Mouse (Mus musculus): Measurements from ENCODE around the gene Cacna2d3.

Gene Cacna2d3

DNA sequence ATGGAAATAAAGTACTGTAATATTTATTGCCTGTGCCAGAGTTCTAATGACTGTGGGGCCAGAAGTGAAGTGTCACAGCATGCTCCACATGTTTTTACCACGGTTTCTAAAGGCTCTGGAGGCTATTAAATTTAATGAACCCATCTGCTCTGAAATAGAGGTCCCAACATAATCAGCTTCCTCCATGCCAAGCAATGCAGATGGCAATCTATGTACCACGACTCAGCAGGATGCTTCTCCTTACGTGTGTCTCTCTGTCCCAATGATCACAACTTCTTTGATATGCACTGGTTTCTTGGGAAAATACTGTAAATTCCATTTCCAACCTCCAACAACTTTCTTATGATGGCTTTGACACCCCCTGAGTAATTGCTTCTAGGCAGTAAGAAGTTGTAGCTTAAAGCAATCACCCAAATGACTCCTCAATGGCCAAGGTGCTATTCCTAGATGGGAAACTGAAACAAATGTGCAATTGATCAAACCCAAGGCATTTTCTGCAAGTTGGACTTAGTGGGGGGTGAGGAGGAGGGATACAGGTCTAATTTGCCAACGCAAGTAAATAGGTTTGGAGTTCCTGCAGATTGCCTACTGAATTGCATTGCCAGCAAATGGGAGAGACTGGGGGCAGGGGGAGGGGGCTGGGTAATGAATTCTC lies 557.5 kb downstream of the Cacna2d3 start:
- DNase-seq (ENCODE audit: low spot score in 2 of 2): no peak

DNA sequence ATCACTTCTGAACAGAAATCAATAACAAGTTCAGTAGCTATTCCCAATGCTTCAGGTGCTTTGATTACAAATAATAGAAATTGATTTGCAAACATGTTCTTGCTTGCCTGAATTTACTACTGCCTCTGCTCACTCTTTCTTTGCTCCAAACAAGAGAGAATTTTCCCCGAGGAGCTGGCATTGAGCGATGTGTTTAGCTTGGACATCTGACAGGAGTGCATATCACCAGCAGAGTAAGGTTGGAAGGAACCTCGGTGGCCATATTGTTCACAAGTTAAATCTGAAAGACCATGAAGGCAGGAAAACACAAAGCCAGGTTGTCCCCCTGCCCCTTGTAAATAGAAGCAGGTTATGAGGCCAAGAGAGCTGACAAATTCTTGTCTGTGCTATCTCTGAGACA lies 561.9 kb downstream of the Cacna2d3 start:
- no peak for DNase-seq (ENCODE audit: low spot score in 2 of 2)

DNA sequence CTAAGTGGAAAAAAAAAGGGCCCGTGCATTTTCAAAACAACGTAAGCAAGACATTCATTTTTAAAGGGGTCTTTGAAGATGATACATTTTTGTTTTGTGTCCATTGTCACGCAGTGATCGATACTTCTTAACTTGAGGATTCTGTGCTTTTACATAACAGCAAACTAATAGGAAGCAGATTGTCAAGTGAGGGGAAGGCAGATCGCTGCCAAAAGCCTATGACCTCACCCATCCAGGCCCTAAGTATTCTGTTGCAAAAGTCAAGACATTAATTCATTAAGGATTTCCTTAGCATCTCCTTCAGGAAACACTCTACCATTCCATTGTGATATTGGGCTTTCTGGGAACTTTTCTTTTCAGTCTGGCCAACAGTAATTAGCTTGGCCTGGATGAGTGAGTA lies 564.6 kb downstream of the Cacna2d3 start:
- no peak for DNase-seq (ENCODE audit: low spot score in 2 of 2)

DNA sequence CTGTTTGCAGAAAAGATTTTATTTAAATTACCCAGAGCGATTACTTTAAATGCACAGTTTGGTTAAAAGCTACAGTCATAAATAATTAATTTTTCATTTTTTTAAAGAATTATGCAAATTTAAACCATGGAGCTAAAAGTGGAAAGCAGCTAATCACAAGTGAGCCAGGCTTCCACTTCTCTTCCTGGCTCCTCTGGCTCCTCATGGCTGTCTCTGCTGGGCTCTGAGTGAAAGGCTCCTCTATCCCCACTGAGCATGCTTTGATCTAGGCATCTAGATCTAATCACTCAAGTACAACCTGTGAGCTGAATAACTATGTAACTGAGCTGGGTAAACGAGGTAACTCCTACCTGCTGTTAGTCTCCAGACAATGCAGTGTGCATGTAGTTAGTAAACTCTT lies 577.5 kb downstream of the Cacna2d3 start:
- DNase-seq (ENCODE audit: low spot score in 2 of 2): no peak

DNA sequence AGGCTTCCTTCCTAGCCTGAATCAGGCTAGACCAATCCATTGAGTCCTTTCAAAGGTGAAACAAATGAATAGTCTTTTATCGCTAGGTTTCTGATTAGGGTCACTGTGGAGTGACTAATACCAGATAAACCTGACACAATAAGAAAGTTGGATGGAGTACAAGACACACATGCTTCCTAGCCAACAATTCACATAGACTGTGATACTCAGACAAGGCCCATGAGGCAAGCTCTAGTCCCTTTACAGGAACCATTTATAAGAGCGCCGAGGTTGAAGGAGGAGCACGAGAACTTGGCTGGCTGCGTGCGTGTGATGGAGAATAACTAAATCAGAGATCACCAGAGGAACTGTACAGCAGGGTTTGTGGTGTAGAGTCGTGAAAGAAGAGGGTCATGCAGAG lies 584.0 kb downstream of the Cacna2d3 start:
- no peak for DNase-seq (ENCODE audit: low spot score in 2 of 2)

DNA sequence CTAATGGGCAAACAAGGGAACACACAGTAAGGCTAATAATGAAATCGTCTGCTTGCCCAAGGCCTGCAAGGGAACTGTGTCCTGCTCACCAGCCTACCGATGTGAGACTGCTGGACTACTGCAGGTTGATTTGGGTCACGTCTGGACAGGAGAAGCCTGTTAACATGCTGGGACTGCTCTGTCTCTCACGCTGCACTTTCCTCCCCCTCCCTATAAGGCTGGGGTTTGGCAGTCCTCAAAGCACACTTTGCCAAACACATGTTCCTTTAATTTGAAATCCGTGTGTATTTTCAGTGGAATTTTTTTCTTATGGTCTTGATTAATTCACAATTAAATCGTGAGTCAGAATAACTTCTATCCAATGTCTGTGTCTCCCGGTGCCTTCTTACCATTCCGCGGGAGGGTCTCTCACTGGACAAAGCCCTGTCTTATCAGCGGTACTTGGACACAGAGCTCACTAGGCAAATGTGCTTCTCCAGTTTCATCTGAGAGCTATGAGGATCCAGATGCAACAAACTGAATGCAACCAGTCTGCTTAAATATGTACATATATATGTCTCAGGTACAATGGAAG lies 584.6 kb downstream of the Cacna2d3 start:
- no peak for DNase-seq (ENCODE audit: low spot score in 2 of 2)

DNA sequence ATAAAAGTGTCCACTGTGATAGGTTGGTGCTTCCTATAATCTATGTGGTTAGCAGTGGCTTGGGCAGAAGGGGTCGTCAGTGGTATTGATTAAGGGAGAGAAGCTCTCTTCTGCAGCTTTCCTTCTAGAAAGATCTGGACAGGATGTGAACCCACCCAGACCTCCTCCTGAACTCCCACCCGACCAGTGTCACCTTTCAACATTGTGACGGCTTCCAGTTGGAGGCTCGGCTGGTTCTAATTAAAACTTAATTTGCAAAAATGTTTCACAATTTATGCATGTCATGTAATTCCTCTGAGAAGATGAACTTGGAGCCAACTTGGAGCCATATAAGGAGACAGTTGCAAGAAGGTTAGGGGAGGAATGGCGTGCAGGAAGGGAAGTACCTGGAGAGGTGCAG lies 586.8 kb downstream of the Cacna2d3 start:
- no peak for DNase-seq (ENCODE audit: low spot score in 2 of 2)

DNA sequence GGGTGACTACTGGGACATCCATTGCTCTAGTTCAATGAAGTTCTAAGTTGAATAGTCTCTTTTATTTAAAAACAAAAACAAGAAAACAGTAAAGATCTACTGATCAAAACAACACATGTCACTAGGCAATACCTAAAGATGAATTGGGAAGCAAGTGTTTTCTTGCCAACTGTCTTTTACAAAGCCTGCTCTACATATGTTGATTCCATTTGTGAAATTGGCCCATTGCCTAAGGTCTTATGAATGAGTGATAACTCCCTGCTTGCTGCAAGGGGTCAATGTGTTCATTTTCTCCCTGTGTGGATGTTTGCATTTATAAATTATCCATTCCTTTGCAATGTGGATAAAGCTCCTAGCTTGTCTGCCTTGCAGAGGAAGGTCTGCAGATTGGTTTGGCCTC lies 591.2 kb downstream of the Cacna2d3 start:
- DNase-seq (ENCODE audit: low spot score in 2 of 2): no peak

DNA sequence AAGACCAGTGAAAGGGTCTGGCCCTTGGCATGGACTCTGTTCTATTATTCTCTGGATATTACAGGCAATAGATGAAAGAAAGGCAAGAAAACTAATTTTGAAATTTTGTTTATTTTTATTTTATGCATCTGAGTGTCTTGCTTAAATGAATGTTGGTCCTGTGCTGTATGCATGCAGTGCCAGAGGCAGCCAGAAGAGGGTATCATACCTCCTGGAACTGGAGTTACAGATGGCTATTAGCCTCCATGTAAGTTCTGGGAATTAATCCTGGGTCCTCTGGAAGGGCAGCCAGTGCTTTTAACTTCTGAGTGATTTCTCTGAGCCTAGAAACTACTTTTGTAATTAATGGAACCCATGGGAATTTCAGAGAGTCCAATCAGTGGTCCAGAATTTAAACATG lies 597.8 kb downstream of the Cacna2d3 start:
- DNase-seq (ENCODE audit: low spot score in 2 of 2): no peak

DNA sequence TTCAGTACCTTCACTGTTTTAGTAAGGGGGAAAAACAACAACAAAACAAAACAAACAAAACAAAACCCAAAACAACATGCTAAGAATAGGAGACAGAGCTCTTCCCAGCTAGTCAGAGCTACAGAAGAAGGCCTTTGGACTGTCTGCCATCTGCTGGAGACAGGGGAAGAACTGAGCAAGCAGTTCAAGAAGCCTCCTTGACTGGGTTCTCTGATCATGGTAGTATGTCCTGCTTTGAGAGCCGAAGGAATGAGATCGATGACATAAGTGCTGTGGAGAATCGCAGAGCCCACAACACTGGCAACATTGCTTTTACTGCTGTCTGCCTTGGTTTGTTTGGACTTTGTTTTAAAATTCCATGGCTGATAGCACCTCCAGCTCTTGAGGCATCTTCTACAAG lies 598.9 kb downstream of the Cacna2d3 start:
- DNase-seq (ENCODE audit: low spot score in 2 of 2): no peak

DNA sequence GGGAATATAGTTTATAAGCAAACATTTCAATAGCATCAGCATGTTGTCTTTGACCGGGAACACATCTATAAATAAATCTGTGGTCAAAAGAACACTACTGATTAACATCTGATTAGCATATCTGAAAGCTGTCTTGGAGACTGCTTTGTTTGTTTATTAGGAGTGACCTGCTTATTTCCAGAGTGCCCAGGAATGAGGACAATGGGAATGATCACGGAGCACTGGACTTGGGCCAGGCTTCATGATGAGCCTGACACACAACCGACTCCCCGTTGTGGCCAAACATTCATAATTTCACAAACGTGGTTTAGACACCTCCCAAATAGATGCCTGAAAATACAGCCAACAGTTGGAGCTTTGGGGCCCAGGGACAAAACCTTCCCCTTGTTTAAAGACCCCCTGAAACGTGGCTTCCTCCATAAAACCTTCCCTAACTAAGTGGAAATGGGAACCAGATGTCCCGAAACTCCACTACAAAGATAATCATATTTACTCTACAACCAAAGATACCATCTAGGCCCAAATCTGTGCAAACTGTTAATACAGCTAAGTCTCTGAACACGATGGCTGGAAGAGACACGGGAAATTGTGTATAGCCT lies 607.7 kb downstream of the Cacna2d3 start:
- DNase-seq (ENCODE audit: low spot score in 2 of 2): no peak

DNA sequence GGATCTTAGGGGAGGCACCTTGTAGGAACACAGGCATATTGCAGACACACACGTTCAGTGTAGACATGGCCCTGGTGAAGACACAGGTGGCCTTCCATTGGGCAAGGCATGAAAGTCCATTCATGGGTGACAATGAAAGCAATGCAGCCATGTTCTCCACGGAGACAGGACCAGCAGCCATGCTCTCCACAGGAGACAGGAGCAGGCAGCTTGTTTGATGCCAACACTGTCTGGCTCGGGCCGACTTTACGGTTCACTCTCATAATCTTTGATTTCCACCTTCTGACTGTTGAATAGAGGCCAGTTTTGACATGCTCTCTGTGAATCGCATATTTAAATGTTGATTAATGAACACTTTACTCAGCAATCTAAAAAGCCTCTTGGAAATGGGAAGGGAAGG lies 610.0 kb downstream of the Cacna2d3 start:
- DNase-seq (ENCODE audit: low spot score in 2 of 2): no peak

DNA sequence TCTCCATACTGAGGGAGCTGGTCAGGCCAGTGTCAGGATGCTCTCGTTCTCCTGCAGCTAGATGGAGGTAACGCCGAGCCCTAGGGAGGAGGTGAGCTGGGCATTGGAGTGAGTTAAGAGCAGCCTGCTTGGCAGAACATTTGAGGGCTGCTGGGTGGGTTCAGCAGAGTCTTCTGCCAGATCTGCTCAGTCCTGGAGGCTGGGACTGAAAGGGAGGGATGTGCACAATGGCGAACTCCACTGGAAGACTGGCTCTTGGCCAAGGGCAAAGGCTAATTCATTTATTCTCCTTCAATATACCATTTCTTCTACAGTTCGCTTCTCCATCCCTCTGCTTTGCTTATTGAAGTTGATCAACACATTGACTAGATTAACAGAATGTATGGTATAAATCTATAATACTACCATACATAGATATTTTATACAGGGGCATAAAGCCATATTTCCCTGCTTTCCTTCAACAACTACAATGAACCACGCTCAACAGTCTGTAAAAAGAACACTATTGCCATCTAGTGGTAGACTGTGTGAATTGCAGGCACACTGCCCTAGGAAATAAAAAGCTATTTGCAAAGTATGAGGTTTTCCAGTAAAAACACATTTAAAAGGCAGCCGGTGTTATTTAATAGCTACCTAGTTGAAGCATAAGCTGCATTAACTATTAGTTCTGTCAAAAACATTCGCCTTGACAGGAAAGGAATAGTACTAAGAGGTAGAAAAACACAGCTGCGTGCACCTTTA lies 611.1 kb downstream of the Cacna2d3 start:
- peak in 1 of 2 experiments; percentile 34 for DNase-seq (ENCODE audit: low spot score in 2 of 2)

DNA sequence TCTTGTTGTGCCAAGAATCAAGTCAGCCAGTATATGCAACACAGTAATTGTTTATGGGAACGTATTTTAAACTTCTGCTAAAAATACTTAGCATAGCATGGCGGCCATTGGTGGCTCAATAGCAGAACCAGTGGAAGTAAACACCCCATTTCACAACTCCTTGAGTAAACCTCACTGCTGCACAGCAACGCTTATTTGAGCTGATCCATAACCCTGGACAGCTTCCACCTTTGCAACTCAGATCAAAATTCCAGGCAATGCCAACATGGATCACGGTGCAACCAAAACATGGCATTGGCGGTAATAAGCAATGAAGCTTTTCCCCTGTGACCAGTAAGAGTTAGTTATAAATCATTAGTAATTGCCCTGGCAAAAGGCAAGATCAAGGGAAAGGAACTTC lies 614.2 kb downstream of the Cacna2d3 start:
- DNase-seq (ENCODE audit: low spot score in 2 of 2): no peak

DNA sequence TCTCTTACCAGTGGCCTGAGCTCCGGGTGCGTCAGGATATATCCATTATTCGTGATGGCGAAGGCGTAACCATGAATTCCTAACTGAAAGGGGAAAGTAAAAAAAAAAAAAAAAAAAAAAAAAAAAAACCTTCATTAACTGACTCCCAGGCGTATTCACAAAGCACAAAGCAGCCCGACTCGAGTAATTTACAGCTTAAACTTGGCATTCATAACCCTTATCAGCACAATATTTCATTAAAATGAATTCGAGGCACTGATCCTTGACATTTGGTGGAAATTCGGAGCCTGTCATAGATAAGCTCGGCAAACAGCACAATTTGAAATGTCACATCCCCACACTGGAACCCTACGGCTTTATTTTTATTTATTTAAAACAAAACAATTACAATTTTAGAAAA lies 623.9 kb downstream of the Cacna2d3 start:
- DNase-seq (ENCODE audit: low spot score in 2 of 2): no peak

DNA sequence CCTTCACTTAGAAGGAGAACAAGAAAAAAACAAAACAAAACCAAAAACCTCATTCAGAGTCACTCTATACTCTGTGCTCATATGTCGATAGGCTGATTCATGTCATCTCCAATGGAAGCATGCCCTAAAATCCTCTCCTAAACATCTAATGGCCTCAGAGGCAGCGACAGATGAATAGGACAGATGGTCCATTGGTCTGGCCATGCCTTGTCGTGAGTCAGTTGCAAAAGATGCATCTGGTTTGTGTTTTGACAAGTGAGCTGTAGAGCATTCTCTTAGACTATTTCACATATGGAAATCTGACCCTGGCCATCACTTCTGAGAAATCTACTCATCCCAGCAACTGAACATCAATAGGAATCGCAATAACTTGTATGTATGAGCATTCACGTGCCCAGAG lies 626.2 kb downstream of the Cacna2d3 start:
- no peak for DNase-seq (ENCODE audit: low spot score in 2 of 2)

DNA sequence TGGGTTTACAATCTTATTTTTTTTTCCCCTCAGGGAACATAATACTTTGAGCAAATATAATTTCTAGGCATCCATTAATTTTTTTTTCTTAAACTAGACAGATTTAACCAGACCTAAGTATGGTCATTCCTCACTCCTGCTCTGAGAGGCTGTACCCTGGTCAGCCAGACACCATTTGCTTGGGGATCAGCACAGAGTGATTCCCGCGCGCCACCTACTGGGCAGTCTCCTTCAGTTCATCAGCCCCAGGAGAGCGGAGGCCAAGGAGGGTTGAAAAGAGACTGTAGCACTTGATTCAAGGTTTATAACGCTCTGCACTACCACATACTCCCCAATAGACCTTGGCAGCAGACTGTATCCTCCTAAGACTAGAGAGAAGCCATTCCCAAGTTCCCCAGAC lies 631.6 kb downstream of the Cacna2d3 start:
- peak; percentile 71 to 75 for DNase-seq (ENCODE audit: low spot score in 2 of 2)

DNA sequence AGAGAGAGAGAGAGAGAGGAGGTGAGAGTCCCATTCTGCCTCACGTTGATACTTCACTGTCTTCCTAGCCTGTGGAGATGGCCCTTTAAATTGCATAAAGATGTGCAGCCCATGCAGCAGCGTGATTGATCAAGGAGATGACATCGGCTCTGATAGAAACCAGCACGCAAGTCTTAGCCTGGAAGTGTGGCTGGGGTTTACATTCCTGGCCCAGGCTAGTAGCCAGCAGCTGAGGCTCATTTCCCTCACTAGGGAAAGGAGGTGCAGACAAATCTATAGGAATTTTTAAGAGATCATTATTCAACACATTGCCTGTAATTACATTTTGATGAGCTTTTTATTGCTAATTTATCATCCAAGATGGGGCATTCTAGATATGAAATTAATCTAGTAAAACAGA lies 635.1 kb downstream of the Cacna2d3 start:
- DNase-seq (ENCODE audit: low spot score in 2 of 2): no peak

DNA sequence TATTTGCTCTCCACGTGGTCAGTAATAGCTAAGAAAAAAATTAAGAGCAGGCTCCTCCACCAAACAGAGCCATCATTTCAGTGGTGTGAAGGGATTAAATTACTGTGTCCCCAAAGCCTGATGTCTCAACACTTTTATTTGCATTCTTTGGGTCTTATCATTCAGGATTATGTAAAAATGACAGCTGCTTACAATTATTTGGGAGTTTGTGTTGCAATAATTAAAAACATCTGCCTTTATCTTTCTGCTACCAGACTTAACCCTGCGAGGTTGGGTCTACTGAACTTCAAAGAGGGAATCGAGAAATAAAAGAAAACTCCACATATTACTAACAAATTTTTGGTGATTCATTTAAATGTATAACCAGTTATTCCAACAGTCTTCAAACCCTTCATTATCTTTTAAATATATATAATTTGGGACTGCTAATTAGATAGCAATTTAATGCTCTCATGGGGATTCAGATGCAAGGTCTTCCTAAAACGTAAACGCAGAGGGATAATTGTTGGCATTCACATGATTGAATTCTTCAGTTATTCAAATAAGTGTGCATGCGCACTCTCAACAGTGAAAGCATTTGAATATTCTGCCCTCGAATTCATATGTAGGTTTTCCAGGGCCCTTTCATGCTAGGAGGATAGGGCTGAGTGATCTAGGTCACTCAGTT lies 636.0 kb downstream of the Cacna2d3 start:
- DNase-seq (ENCODE audit: low spot score in 2 of 2): no peak

DNA sequence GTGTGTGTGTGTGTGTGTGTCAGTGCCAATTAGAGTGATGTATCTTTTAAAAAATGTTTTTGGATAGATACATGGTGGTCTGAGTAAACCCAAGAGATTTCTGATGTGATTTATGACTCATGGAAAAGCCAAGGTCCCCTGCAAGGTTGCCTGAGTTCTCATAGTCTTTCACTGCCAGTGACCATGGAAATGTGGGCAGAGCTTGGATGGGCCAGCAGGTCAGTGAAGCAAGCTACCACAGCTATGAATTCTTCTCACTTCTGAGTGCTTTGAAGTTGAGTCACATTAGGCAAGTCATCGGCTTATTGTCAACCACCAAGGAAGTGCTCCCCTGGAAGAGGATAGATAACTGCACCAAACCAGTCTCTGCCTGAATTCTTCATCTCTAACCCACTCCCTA lies 639.5 kb downstream of the Cacna2d3 start:
- no peak for DNase-seq (ENCODE audit: low spot score in 2 of 2)

DNA sequence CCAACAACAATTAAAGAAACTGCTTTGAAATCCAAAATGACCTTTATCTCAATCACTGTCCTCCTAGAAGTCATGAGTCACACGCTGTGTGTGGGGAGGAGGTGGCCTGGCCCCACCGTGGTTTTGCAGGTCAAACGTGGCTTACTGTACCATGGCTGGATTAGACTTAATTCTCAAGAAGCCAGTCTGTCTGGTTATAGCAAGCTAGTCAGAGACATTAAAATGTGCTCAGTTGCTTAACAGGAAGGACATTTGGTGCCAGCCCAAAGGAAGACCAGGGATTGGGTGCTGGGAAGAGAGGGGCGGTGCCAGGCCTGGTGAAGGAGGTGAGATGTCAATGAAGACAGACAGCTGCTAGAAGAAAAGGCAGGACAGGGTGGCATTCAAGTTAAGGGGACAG lies 641.0 kb downstream of the Cacna2d3 start:
- DNase-seq (ENCODE audit: low spot score in 2 of 2): no peak

DNA sequence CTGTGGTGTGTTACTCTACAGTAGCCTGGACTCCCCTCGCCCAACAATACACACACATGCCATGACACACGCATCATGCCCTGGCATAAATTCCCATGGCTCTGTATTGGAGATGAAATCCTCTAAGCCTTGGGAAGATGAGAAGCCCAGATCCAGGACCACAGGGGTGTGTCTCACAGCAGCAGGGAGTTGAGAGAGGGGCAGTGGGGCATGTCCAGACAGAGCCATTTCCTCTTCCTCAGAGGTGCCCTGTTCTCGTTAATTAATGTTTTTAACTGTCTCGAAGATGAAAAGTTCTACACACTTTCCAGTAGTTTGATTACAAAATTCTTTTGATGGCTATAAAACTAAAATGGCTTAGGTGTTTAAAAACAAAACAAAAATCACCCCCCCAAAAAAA lies 641.4 kb downstream of the Cacna2d3 start:
- DNase-seq (ENCODE audit: low spot score in 2 of 2): no peak

Measured in frontal cortex, postnatal 36 days (tissue).